Comparison of ENCODE assay signal across 8 mouse cellular contexts in the genomic region with DNA sequence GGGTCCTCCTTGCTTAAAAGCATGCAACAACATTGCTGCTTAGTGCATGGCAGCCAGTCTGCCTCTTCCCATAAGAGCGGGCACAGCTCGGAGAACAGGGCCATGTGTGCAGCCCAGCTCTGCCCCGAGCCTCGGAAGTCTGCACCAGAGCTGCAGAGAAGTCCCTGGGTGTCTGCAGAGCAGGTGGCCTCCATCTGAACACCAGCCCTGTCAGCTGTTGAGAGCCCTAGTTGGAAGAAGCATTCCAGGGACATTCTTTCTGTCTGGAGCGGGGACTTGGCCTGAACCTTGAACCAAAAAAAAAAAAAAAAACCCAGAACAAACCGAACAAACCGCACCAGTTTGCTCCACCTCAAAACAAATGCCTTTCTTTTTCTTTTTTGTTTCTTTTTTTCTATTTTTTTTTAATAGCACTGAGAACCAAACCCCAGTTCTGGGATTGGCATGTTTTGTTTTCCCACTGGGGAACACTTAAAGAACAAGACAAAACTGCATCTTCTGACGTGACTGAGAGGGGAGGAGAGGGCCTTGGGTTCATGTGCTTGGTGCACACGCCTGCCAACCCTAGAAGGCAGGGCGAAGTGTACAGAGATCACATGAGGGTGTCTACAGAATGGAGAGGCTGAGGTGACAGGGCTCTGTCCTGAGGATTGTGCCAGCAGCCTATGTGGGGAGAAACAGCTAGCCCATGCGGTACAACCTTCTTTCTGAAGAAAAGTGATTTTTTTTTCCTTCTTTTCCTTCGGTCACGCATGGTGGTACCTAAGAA.
A peak's percentile ranks its signal among the peaks of the same experiment; 100 is the strongest.
DNase-seq lines count a peak whose midpoint lies in the region; ATAC-seq and TF ChIP-seq lines count a peak whose summit lies in the region.
"Had no signal": no experiment of that assay in that cellular context is flagged by ENCODE, and none has a peak within 500 bp of the region (broad histone marks: within the 10 kb centered on the region; RNA-seq: fewer than 3 reads in every experiment).

No protein-coding gene starts in this region.

- no peak for DNase-seq in Patski (ENCODE audit: low read depth, low spot score)
- DNase-seq in gastrocnemius, postnatal 25 days, result peak; percentile 52
- DNase-seq in kidney, adult 11 months, result peak; percentile 47
- DNase-seq in lung, postnatal 10 days, result peak; percentile 68
- DNase-seq in left cerebral cortex, adult 18-20 months (ENCODE audit: low spot score in 2 of 2), result no peak
- DNase-seq in frontal cortex, postnatal 25 days (ENCODE audit: low spot score in 2 of 2), result no peak
- DNase-seq: thymus, postnatal 14 days had no signal

- peak; percentile 36 for ATAC-seq in Patski
- ATAC-seq in erythroid progenitor cell, adult 5-6 weeks (replicated peaks; ENCODE audit: low FRiP score, poor library complexity, severe bottlenecking), result no peak

- in situ Hi-C loops in Patski (cut with MboI; ENCODE audit: low pct_unique_long_range_greater_than_20kb), result no loop called here

- no peak for TF ChIP-seq CTCF in Patski (IDR thresholded peaks at IDR 0.05)

- no peaks in the 10 kb centered on the region for H3K27me3 ChIP-seq in Patski

- CTCF ChIA-PET in Patski (lab: Charles Lee), result interaction anchor here (0.8 to 1.5 kb wide), 2 partner anchors 10 to 12 kb away, joined by 3 read pairs; no protein-coding TSS in a partner anchor

- POLR2A ChIA-PET in Patski (lab: Charles Lee), result interaction anchor here (0.8 to 2.1 kb wide), 4 partner anchors 9 to 196 kb away, joined by 3 to 7 read pairs (median 5); no protein-coding TSS in a partner anchor

Comparison
In these comparisons a context has a peak if more than half of its experiments do, and no peak if none do; other contexts are left out.
1. DNase-seq: peak in gastrocnemius, postnatal 25 days (single experiment), kidney, adult 11 months (single experiment) and lung, postnatal 10 days (single experiment); none in Patski (single experiment), left cerebral cortex, adult 18-20 months (0 of 2) and frontal cortex, postnatal 25 days (0 of 2).